Mouse (Mus musculus): ENCODE data around the gene Slc46a2.

DNA sequence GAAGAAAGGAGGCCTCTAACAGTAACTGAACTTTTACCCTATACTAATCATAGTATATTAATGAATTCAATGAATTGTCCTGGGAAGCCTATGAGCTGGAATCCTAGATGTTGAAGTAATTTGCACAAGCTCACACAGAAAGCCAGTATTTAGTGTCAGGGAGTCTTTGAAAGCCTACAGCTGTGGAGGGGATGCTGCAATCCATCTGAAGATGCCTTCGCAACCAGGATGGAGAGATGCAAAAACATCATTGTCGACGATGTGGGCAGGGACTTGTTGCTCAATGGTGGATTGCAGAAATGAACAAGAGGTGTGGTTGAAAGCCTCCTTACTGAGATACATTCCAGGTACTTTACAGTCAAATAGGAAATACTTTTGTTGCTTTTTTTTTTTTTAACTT is 3.1 kb upstream of the Slc46a2 start:
- TF ChIP-seq CTCF (conservative IDR thresholded peaks at IDR 0.05; ENCODE audit: insufficient read depth, insufficient read length, low read depth, low read length) (no peak), POLR2A (IDR thresholded peaks at IDR 0.05; ENCODE audit: low read depth, low read length) (no peak)

Measured in kidney, adult 2 months (tissue).